In genomic region chr6:22874781-22875613, GRCm38 (mm10) we compare ENCODE assay signal across 8 mouse cellular contexts. TPM values are rescaled to one million over a fixed set of nuclear protein-coding genes. Genes with fewer than 3 reads are reported as not detected.
DNase-seq lines count a peak whose midpoint lies in the region; ATAC-seq lines count a peak whose summit lies in the region.

Gene Ptprz1, plus strand, starts transcription at chr6:22875502.

- peak; percentile 89 for ATAC-seq in heart, embryonic 12.5 days (ENCODE audit: insufficient number of reproducible peaks, low FRiP score)
- ATAC-seq in forebrain, embryonic 13.5 days = peak; percentile 92
- peak; percentile 92 for ATAC-seq in intestine, embryonic 14.5 days (replicated peaks; ENCODE audit: low FRiP score, low TSS enrichment, low read depth)
- ATAC-seq in limb, embryonic 15.5 days (ENCODE audit: insufficient number of reproducible peaks, low FRiP score, low TSS enrichment, low read depth) = peak; percentile 80
- ATAC-seq in neural tube, embryonic 15.5 days (ENCODE audit: low FRiP score) = peak; percentile 93
- ATAC-seq in activated CD4-positive, CD25-positive, alpha-beta regulatory T cell, adult 4 months = no peak

- no peaks in the 10 kb centered on the region; the same call in 1 of the 2 replicates for H3K4me1 ChIP-seq in heart, embryonic 12.5 days (replicated peaks)
- H3K4me1 ChIP-seq in brown adipose tissue, adult 24 weeks (ENCODE audit: control insufficient read depth, insufficient read depth, insufficient read length, low read length) = no peaks in the 10 kb centered on the region
- H3K4me1 ChIP-seq in forebrain, embryonic 13.5 days = peaks cover 49% of the 10 kb centered on the region
- H3K4me1 ChIP-seq in intestine, embryonic 14.5 days (replicated peaks; ENCODE audit: control insufficient read depth, insufficient read depth, low read length) = 0 out of 2 replicates have a peak, but pooled peaks cover 4% of the 10 kb centered on the region
- H3K4me1 ChIP-seq in limb, embryonic 15.5 days = peaks cover 6% of the 10 kb centered on the region; the same call in 1 of the 2 replicates
- peaks cover 12% of the 10 kb centered on the region for H3K4me1 ChIP-seq in neural tube, embryonic 15.5 days

- no peaks in the 10 kb centered on the region for H3K36me3 ChIP-seq in heart, embryonic 12.5 days
- no peaks in the 10 kb centered on the region for H3K36me3 ChIP-seq in forebrain, embryonic 13.5 days (ENCODE audit: poor library complexity, severe bottlenecking)
- no peaks in the 10 kb centered on the region for H3K36me3 ChIP-seq in intestine, embryonic 14.5 days (ENCODE audit: control insufficient read depth, insufficient read depth, low read length)
- H3K36me3 ChIP-seq in limb, embryonic 15.5 days = no peaks in the 10 kb centered on the region
- no peaks in the 10 kb centered on the region for H3K36me3 ChIP-seq in neural tube, embryonic 15.5 days

- H3K9me3 ChIP-seq in heart, embryonic 12.5 days (replicated peaks) = no peaks in the 10 kb centered on the region
- no peaks in the 10 kb centered on the region for H3K9me3 ChIP-seq in forebrain, embryonic 13.5 days (replicated peaks)
- H3K9me3 ChIP-seq in intestine, embryonic 14.5 days (ENCODE audit: control insufficient read depth, low read length) = no peaks in the 10 kb centered on the region
- no peaks in the 10 kb centered on the region for H3K9me3 ChIP-seq in limb, embryonic 15.5 days
- H3K9me3 ChIP-seq in neural tube, embryonic 15.5 days (replicated peaks) = no peaks in the 10 kb centered on the region

- 1% methylated on average over 37 of the region's 44 CpGs for WGBS in heart, embryonic 12.5 days
- WGBS in forebrain, embryonic 13.5 days = under 1% methylated on average over 43 of the region's 44 CpGs
- 2% methylated on average over 43 of the region's 44 CpGs for WGBS in intestine, embryonic 14.5 days
- WGBS in limb, embryonic 15.5 days = 1% methylated on average over 42 of the region's 44 CpGs
- 1% methylated on average over 44 of the region's 44 CpGs for WGBS in neural tube, embryonic 15.5 days

- peak within 1 kb of the TSS; percentile 72 for H3K9ac ChIP-seq in heart, embryonic 12.5 days
- peak within 1 kb of the TSS; percentile 92 for H3K9ac ChIP-seq in forebrain, embryonic 13.5 days
- H3K9ac ChIP-seq in intestine, embryonic 14.5 days (ENCODE audit: low read length) = peak within 1 kb of the TSS; percentile 32
- H3K9ac ChIP-seq in limb, embryonic 15.5 days = peak within 1 kb of the TSS; percentile 38
- peak within 1 kb of the TSS; percentile 68 for H3K9ac ChIP-seq in neural tube, embryonic 15.5 days (replicated peaks)

- peak within 1 kb of the TSS; percentile 100 for H3K4me2 ChIP-seq in heart, embryonic 12.5 days
- H3K4me2 ChIP-seq in forebrain, embryonic 13.5 days = peak within 1 kb of the TSS; percentile 84
- H3K4me2 ChIP-seq in intestine, embryonic 14.5 days (ENCODE audit: low read length) = peak within 1 kb of the TSS; percentile 75
- peak within 1 kb of the TSS; percentile 96 for H3K4me2 ChIP-seq in limb, embryonic 15.5 days
- peak within 1 kb of the TSS; percentile 94 for H3K4me2 ChIP-seq in neural tube, embryonic 15.5 days

- peak within 1 kb of the TSS; percentile 76 for H3K4me3 ChIP-seq in heart, embryonic 12.5 days
- peak within 1 kb of the TSS; percentile 28; the same call in 1 of the 2 replicates for H3K4me3 ChIP-seq in brown adipose tissue, adult 24 weeks (ENCODE audit: insufficient read depth, low read depth, low read length)
- peak within 1 kb of the TSS; percentile 79 for H3K4me3 ChIP-seq in forebrain, embryonic 13.5 days
- H3K4me3 ChIP-seq in intestine, embryonic 14.5 days (ENCODE audit: low read depth, low read length) = peak within 1 kb of the TSS; percentile 48
- H3K4me3 ChIP-seq in limb, embryonic 15.5 days = peak within 1 kb of the TSS; percentile 54
- H3K4me3 ChIP-seq in neural tube, embryonic 15.5 days (replicated peaks) = peak within 1 kb of the TSS; percentile 65

- DNase-seq in heart, adult 9 months (ENCODE audit: low spot score in 2 of 2) = no peak
- peak; percentile 78 for DNase-seq in intestine, embryonic 14.5 days (ENCODE audit: low spot score)

- peaks cover 14% of the 10 kb centered on the region for H3K27me3 ChIP-seq in heart, embryonic 12.5 days (replicated peaks)
- H3K27me3 ChIP-seq in forebrain, embryonic 13.5 days = no peaks in the 10 kb centered on the region
- peaks cover 11% of the 10 kb centered on the region for H3K27me3 ChIP-seq in intestine, embryonic 14.5 days (replicated peaks; ENCODE audit: control insufficient read depth, insufficient read depth, low read length)
- 0 out of 2 replicates have a peak, but pooled peaks cover 6% of the 10 kb centered on the region for H3K27me3 ChIP-seq in limb, embryonic 15.5 days
- H3K27me3 ChIP-seq in neural tube, embryonic 15.5 days (replicated peaks) = no peaks in the 10 kb centered on the region

- H3K27ac ChIP-seq in heart, embryonic 12.5 days (ENCODE audit: poor library complexity, severe bottlenecking) = no peak within 1 kb of the TSS
- no peak within 1 kb of the TSS for H3K27ac ChIP-seq in brown adipose tissue, adult 24 weeks (replicated peaks; ENCODE audit: low read depth, low read length)
- H3K27ac ChIP-seq in forebrain, embryonic 13.5 days = peak within 1 kb of the TSS; percentile 82
- no peak within 1 kb of the TSS for H3K27ac ChIP-seq in intestine, embryonic 14.5 days (ENCODE audit: low read depth)
- H3K27ac ChIP-seq in limb, embryonic 15.5 days = no peak within 1 kb of the TSS
- H3K27ac ChIP-seq in neural tube, embryonic 15.5 days (replicated peaks) = peak within 1 kb of the TSS; percentile 73

RNA-seq across cellular contexts. Expression of gene Ptprz1, which starts in this region (rescaled TPM):
- polyA plus RNA-seq in heart, embryonic 12.5 days (2016; fragmentation: Nextera tagmentation; extraction: Ambion mirVana) = 0.71 and 1.1 TPM in 2 replicates
- polyA plus RNA-seq in brown adipose tissue, adult 24 weeks (2012; ENCODE audit: insufficient read depth, insufficient read length, missing spikeins) = 0.24 and 0.33 TPM in 2 replicates
- polyA plus RNA-seq in forebrain, embryonic 13.5 days (2015; fragmentation: Nextera tagmentation; extraction: Ambion mirVana) = 82.0 and 95.1 TPM in 2 replicates
- 3.3 and 5.7 TPM in 2 replicates for polyA plus RNA-seq in intestine, embryonic 14.5 days (2014; fragmentation: Nextera tagmentation; extraction: Ambion mirVana)
- polyA plus RNA-seq in limb, embryonic 15.5 days (2015; fragmentation: Nextera tagmentation; extraction: Ambion mirVana) = 9.7 and 10.2 TPM in 2 replicates
- 43.3 and 47.4 TPM in 2 replicates for polyA plus RNA-seq in neural tube, embryonic 15.5 days (2015; fragmentation: Nextera tagmentation; extraction: Ambion mirVana)
- polyA plus RNA-seq in activated CD4-positive, CD25-positive, alpha-beta regulatory T cell, adult 4 months (2017; shearing (Covaris generic)) = under 1 TPM; 0.13 to 0.63 TPM

Comparison
In these comparisons a context has a peak if more than half of its experiments do, and no peak if none do; other contexts are left out.
1. H3K27ac ChIP-seq: peak in forebrain, embryonic 13.5 days (single experiment) and neural tube, embryonic 15.5 days (single experiment); none in heart, embryonic 12.5 days (single experiment), brown adipose tissue, adult 24 weeks (single experiment), intestine, embryonic 14.5 days (single experiment) and limb, embryonic 15.5 days (single experiment).
2. H3K4me3 ChIP-seq: peak in every context shown above with its lines; median percentile 79 in forebrain, embryonic 13.5 days; 76 in heart, embryonic 12.5 days; 65 in neural tube, embryonic 15.5 days; 54 in limb, embryonic 15.5 days; 48 in intestine, embryonic 14.5 days; 28 in brown adipose tissue, adult 24 weeks.
3. H3K9ac ChIP-seq: peak in every context shown above with its lines; median percentile 92 in forebrain, embryonic 13.5 days; 72 in heart, embryonic 12.5 days; 68 in neural tube, embryonic 15.5 days; 38 in limb, embryonic 15.5 days; 32 in intestine, embryonic 14.5 days.
4. Peak in every context shown above with its lines, with median percentiles within 50 percentile points of each other: H3K4me2 ChIP-seq.